Mouse (Mus musculus) hematopoietic stem cell, adult 5-6 weeks (primary cell): Measurements from ENCODE around the gene Rlim. TPM values are rescaled to one million over a fixed set of nuclear protein-coding genes. Genes with fewer than 3 reads are reported as not detected.

Experiments
- total RNA-seq: library from RNA; stranded (forward); fragments of 172-1452, 232-1000 nt; gene quantifications from 2 replicates; pipeline ENCODE4 v1.2.3, GENCODE M21; 2017

The Rlim gene
- total RNA-seq, 1 experiment from 2014 or later, result 166 TPM

Other genes with a start within 250 kb of the Rlim start
- 0.69 and 2.6 TPM in 2 replicates for gene Slc16a2, start 159.3 kb downstream of the Rlim start, total RNA-seq
- gene Nexmif, start 219.9 kb upstream of the Rlim start, total RNA-seq, result 0.06 TPM in 1 of 2 replicates, not detected in the other